Mouse (Mus musculus) retina, postnatal 1 day (tissue): ENCODE data around the gene Mllt10.
"Not testable (repeated sequence)": the region's sequence is repeated elsewhere in the genome, so short reads cannot be mapped to it uniquely, and the experiment has no call there.

ENCODE experiments used
- DNase-seq: peaks from one replicate; pipeline ENCODE4 v3.0.0-alpha.2; 2012

Mllt10 gene

DNA sequence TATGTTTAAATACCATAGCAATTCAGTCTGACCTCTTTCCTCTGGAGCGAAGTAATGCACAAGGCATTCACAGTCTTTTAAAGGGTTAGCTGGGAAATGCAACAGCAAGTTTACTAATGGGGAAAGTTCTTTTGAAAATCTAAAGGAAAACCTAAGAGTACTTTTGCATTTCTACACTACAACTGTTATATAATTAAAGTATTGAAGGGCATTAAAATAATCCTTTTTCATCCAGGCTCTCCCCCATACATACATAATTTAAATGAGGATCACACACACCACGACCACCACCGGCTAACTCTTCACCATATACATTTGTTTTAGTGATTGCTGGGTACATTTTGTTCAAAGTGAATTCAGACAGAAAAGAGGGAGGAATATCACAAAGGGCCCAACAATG lies 2.5 kb upstream of the Mllt10 start:
- DNase-seq = peak; percentile 17

- peak; percentile 30 for DNase-seq
Measured at GRCm38 (mm10) chr2:18053243-18053950, 1.6 kb upstream of the Mllt10 start.

- DNase-seq = peak; percentile 68
Measured at GRCm38 (mm10) chr2:18053951-18054530, 996 bp upstream of the Mllt10 start.

DNA sequence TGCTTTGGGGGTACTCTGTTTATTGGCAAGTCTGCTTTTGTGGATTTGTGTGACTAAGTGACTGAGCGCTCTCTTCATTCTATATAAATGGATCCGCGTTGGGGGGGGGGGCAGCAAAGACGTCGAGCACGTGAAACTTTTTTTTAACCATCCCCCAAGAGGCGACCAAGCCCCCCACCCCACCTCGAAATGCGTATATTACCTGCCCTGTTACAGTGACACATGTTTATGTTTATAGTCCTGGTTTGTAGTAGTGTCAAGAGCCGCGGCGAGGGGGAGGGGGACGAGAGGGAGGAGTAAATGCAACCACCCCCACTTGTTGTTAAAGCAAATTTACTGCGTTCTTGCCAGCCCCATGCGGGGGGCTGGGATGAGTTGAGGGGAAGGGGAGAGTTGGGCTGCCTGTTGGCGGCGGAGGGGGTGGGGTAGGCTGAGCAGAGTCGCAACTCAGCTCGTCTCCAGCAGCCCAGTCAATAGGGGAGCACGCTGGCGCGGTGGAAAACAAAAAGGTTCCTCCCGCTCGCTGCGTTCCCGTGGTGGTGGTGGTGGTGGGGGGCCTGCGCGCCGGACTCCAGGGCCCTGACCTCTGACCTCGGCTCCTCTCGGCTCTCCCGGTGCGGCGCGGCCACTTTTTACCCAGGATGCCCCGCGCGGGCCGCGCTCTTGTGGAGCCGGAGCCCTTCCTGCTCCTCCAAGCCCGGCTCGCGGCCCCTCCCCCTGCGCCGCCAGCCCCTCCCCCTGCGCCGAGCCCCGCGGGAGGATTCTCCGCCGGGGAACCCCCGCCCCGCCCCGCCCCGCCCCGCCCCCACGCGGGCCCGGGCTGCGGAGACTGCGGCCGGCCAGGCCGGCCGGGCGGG lies 1.1 kb downstream of the Mllt10 start:
- DNase-seq = peak; percentile 98

DNA sequence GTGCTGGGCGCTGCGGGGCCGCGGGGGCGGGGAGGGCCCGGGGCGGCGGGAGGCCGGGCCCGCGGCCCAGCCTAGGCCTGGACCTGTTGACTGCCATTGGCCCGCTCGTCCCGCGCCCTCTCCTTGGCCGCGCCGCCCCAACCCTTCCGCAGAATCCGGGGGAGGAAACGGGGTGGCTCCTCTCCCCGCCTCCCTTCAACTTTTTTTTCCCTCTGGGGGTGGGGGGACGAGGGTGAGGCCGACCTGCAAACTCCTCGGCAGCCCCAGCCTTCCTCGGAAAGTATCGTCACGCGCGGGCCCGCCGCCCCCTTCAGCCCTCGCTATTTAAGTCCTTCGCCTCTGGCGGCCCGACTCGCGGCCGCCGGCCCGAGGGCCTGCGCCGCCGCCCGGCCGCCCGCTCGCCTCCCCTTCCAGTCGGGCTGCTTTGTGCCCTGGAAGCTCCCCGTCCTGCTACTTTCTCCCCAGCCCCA lies 1.8 kb downstream of the Mllt10 start:
- DNase-seq = peak; percentile 99

DNA sequence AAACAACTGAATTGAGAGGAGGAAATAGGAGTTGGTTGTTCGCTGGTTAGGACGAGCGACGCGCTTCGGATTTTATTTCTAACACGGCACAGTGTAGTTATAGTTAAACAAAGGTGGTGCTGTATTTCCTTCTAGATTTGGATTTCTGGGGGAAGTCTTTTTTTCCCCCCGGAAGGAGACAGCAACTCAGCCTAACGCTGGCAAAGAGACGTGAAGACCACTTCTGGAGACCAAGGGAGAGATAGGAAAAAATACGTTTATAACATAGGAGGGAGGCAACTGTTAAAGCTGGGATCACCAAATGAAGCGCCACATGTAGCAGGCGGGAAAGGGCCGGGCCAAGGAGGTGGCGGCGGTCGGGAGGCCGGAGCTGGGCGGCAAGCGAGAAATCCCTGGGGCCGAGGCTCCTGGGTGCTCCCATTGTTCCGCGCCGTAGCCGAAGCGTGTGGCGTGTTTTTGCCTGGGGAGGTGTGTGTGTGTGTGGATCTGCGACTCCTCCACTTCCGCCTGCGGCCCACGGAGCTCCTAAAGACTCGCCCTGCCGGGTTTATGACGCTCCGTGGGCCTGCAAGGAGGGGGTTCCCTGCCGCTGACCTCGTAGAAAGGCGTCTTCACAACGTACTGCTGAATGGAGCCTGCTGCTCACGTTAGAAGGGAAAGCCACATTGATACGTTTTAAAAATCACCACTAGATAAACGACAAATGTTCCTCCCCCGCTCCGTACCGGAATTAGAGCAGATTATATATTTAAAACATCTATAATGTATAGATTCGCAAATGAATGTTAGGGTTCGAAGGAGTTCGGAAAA lies 2.5 kb downstream of the Mllt10 start:
- DNase-seq = peak; percentile 80

GRCm38 (mm10) chr2:18058146-18058708 lies 3.2 kb downstream of the Mllt10 start:
- peak; percentile 25 for DNase-seq

DNA sequence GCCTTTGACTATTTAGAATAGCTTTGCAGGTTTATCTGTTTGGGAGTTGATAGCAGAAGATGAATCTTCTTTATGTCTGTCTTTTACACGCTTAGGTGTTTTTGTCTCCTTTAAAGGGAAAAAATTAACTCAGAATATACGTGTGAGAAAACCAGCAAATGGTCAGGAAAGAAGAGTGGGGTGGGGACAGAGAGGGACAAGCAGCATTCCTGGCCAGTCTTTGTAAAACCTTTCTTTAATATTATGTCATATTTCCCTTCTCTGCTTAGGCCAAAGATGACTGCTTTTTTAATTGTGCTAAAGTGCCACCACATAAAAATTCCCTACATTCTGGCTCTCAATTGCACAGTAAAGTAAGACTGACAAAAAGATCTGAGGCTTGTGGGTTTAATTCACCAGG lies 4.0 kb downstream of the Mllt10 start:
- DNase-seq = no peak

DNA sequence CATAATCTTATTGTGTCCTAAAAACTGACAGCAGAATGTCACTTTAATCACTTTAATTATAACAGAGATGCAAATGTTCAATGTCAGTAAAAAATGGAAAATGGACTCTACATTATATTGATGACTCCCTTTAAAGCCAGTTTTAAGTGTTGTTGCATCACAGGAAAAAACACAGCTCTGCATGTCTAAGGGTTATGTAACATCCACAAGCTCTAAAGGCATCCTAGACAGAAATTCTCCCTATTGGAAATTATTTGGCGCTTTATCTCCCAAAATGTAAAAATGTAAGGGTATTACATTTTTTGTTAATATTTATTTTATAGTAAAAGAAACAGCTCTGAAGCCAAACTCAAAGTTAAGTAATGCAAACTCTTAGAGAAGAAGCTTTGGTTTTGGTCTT lies 4.9 kb downstream of the Mllt10 start:
- no peak for DNase-seq

DNA sequence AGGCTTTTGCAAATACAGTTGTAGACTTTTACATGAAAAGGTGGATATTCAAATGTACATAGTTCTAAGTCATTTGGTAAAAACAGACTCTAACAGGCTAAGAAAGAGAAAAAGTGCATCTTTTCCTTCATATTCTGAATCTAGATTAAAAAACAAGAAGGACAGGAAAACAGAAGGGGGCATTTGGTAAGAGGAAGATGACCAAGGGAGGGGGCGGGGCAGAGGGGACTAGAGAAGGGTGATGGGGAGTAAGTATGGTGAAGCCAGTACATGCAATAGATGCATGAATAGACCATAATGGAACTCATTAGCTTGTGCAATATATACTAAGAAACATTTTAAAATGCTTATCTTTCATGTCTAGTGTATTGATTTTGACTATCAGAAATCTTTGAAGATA lies 5.4 kb downstream of the Mllt10 start:
- no peak for DNase-seq

- DNase-seq = peak; percentile 86
Measured at GRCm38 (mm10) chr2:18063763-18064251, 8.8 kb downstream of the Mllt10 start.

DNA sequence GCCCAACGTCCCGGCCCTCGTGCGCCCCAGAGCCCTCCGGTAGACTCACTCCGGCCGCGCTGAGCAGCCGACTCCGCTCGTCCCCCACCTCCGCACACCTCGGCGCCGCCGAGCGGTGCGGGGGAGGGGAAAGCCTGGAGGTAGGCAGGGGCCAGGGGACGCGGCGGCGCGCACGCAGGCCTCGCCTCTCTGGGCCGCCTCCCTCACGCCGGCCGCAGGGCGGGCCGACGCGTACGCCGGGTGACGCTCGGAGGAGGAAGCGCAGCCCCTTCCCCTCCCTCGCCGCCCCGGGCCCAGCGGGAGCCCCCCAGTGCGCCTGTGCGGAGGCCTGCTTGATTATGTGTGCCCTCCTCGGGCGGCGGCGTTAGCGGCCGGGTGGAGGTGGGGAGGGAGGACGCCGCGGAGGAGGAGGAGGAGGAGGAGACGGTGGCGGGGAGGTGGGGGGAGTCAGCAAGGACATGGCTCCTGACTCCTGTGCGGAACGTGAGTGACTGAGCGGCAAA lies 9.4 kb downstream of the Mllt10 start:
- DNase-seq = peak; percentile 98

DNA sequence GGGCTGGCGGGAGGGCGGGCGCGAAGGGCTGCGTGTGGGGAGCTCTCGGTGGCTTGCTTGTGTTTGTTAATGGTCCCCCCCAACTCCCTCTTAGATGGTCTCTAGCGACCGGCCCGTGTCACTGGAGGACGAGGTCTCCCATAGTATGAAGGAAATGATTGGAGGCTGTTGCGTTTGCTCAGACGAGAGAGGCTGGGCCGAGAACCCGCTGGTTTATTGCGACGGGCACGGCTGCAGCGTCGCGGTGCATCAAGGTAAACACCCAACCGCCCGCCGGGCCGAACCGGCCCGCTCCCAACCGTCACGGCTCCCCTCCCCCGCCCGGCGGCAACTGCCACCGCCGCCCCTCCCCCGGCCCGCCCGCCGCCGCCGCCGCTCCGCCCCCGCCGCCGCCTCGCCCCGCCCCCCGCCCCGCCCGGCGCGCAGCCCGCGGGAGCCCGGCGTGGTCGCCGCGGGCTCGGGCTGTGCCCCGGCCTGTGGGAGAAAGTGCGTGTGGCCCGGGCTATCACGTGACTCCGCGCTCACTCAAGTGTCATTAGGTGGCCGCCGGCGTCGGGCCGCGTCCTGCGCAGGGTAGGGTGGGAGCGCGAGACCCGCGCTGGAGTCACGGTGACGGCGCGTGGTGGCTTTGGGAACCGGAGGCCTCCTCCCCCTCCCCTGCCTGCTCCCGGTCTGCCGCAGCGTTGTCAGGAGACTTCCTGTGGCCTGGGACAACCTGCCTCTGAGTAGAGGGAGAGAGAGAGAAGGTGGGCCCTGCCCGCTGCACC lies 10.1 kb downstream of the Mllt10 start:
- DNase-seq = peak; percentile 91

GRCm38 (mm10) chr2:18065708-18066030 lies 10.6 kb downstream of the Mllt10 start:
- DNase-seq = no peak

- DNase-seq = peak; percentile 2
Measured at GRCm38 (mm10) chr2:18066436-18066835, 11.4 kb downstream of the Mllt10 start.

- no peak for DNase-seq
Measured at GRCm38 (mm10) chr2:18068071-18068796, 13.2 kb downstream of the Mllt10 start.

- no peak for DNase-seq
Measured at GRCm38 (mm10) chr2:18071947-18072346, 16.9 kb downstream of the Mllt10 start.

DNA sequence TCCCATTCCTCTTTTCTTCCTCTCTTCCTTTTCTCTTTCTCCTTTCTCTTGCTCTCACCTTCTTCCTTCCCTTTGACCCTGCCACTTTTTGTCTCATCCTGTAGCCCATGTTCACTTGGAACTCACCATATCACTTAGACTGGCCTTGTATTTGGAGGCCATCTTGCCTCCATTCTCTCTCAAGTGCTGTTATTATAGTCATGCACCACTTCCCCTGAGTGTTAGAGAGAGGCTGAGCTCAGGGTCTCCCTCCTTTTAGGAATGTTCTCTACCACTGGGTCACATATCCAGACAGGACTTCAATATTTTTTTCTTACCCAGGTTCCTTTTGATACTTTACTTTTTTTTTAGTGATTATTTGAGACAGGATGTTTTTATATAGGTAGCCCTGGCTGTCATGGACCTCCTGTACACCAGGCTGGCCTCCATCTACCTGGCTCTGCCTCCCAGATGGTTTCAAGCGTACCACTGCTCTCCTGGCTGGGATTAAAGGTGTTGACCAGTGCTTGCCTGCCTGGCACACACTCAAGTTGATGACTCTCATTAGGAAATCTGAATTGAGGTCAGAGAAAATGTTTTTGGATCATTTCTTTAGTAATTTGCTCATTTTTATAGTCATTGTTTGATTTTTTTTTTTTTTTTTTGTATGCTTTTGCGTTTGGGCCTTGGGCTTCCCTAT lies 25.3 kb downstream of the Mllt10 start:
- no peak for DNase-seq

- not testable (repeated sequence) for DNase-seq
Measured at GRCm38 (mm10) chr2:18087695-18088094, 32.7 kb downstream of the Mllt10 start.

DNA sequence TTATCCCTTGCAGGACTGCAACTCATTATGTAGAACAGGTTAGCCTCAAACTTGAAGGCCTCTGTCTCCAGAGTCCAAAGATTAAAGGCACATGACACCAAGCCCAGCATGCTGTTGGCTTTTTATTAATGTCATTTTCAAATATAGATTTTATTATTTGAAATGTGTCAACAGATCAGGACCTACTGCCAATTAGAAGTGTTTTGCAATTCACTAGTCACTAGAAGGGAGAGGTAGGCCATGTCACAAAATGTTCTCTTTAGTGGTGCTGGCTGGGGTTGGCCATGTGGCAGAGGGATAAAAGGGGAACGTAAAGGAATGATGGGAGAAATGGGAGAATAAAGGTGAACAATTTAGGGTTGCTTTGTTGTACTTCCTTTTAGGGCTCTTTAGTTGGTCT lies 38.8 kb downstream of the Mllt10 start:
- no peak for DNase-seq
